Comparison of ENCODE assay signal across 22 mouse cellular contexts in the genomic region with DNA sequence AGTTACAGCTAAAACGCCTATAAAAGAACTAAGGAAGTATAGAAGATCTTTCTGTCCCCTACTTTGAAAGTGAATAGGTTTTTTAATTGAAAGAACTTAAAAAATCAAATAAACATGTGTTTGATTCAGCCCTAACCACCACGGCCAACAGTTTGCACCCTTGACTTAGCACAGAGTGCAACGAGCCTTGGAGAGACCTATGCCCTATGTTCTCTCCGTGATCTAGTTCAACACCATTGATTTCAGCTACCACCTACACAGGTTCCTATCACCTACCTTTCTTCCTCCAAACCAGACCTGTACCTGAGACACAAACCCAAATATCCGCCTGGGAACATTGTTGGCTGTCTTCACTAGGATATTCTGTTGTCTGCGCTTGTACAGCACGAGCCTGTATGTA. TPM values are rescaled to one million over a fixed set of nuclear protein-coding genes. Genes with fewer than 3 reads are reported as not detected.
DNase-seq lines count a peak whose midpoint lies in the region; ATAC-seq and TF ChIP-seq lines count a peak whose summit lies in the region.
"Had no signal": no experiment of that assay in that cellular context is flagged by ENCODE, and none has a peak within 500 bp of the region (broad histone marks: within the 10 kb centered on the region; RNA-seq: fewer than 3 reads in every experiment).

No protein-coding gene starts in this region.

- no peaks in the 10 kb centered on the region for H3K79me2 ChIP-seq in liver, adult 2 months (ENCODE audit: control insufficient read depth, insufficient read depth, low read length)

- peaks cover 10% of the 10 kb centered on the region; the same call in 1 of the 2 replicates for H3K4me1 ChIP-seq in liver, adult 2 months (ENCODE audit: control insufficient read depth, insufficient read depth, low read length)
- no peaks in the 10 kb centered on the region for H3K4me1 ChIP-seq in liver, embryonic 11.5 days (replicated peaks; ENCODE audit: control insufficient read depth, insufficient read depth, low read length)
- H3K4me1 ChIP-seq in liver, embryonic 16.5 days (ENCODE audit: control insufficient read depth, low read depth, low read length) = no peaks in the 10 kb centered on the region
- H3K4me1 ChIP-seq in liver, embryonic 12.5 days = no peaks in the 10 kb centered on the region
- H3K4me1 ChIP-seq in forebrain, embryonic 15.5 days = no peaks in the 10 kb centered on the region; the same call in 1 of the 2 replicates
- H3K4me1 ChIP-seq: embryonic facial prominence, embryonic 15.5 days had no signal

- peak overlapping the region; percentile 37 for H3K4me3 ChIP-seq in liver, adult 2 months (ENCODE audit: insufficient read depth, low read depth, low read length)
- H3K4me3 ChIP-seq in liver, embryonic 11.5 days (ENCODE audit: low read depth, low read length) = no peak overlapping the region
- H3K4me3 ChIP-seq in liver, embryonic 16.5 days (ENCODE audit: low read depth, low read length) = no peak overlapping the region
- H3K4me3 ChIP-seq in liver, embryonic 12.5 days = no peak overlapping the region
- H3K4me3 ChIP-seq in forebrain, embryonic 15.5 days = no peak overlapping the region
- H3K4me3 ChIP-seq: embryonic facial prominence, embryonic 13.5 days; embryonic facial prominence, embryonic 15.5 days; erythroblast, embryonic 14.5 days; forebrain, embryonic 10.5 days; forebrain, embryonic 12.5 days had no signal

- no peak for TF ChIP-seq POLR2A in liver, adult 2 months (IDR thresholded peaks at IDR 0.05; ENCODE audit: extremely low read depth, insufficient read depth, low read length)

- no peak overlapping the region for H3K4me2 ChIP-seq in liver, embryonic 11.5 days
- H3K4me2 ChIP-seq in liver, embryonic 16.5 days (ENCODE audit: low read depth, low read length) = no peak overlapping the region
- H3K4me2 ChIP-seq in liver, embryonic 12.5 days = no peak overlapping the region
- no peak overlapping the region for H3K4me2 ChIP-seq in forebrain, embryonic 15.5 days (replicated peaks)
- H3K4me2 ChIP-seq: embryonic facial prominence, embryonic 13.5 days; embryonic facial prominence, embryonic 15.5 days; forebrain, embryonic 12.5 days had no signal

- peak; percentile 87 for DNase-seq in liver, adult 2 months (ENCODE audit: extremely low read depth, low read depth, low spot score)
- no peak for DNase-seq in liver, embryonic 11.5 days (ENCODE audit: low spot score)
- DNase-seq: adrenal gland, adult 2 months; adrenal gland, postnatal 10 days; adrenal gland, postnatal 25 days; cerebellum, adult 11 months; cerebellum, adult 18-20 months; cerebellum, adult 8-10 months; cerebellum, adult 9-11 months; cerebellum, postnatal 14 days; cerebellum, postnatal 36 days; embryo, embryonic 11 days; forebrain, postnatal 0 days had no signal

- peak overlapping the region; percentile 66; the same call in 1 of the 2 replicates for H3K9ac ChIP-seq in liver, adult 2 months (ENCODE audit: low read depth, low read length)
- no peak overlapping the region for H3K9ac ChIP-seq in liver, embryonic 11.5 days (ENCODE audit: low read depth, low read length)
- no peak overlapping the region for H3K9ac ChIP-seq in liver, embryonic 16.5 days (ENCODE audit: low read depth, low read length)
- no peak overlapping the region for H3K9ac ChIP-seq in liver, embryonic 12.5 days
- H3K9ac ChIP-seq in forebrain, embryonic 15.5 days (replicated peaks) = no peak overlapping the region
- H3K9ac ChIP-seq: embryonic facial prominence, embryonic 13.5 days; embryonic facial prominence, embryonic 15.5 days; forebrain, embryonic 12.5 days; forebrain, postnatal 0 days had no signal

- peak overlapping the region; percentile 96 for H3K27ac ChIP-seq in liver, adult 2 months (replicated peaks; ENCODE audit: insufficient read depth, low read depth, low read length)
- H3K27ac ChIP-seq in liver, embryonic 11.5 days (ENCODE audit: low read depth, low read length) = no peak overlapping the region
- H3K27ac ChIP-seq in liver, embryonic 16.5 days (ENCODE audit: low read length) = peak overlapping the region; percentile 48
- H3K27ac ChIP-seq in liver, embryonic 12.5 days = no peak overlapping the region
- no peak overlapping the region for H3K27ac ChIP-seq in forebrain, embryonic 15.5 days (replicated peaks)
- H3K27ac ChIP-seq: embryonic facial prominence, embryonic 13.5 days; embryonic facial prominence, embryonic 15.5 days; forebrain, embryonic 10.5 days; forebrain, embryonic 12.5 days had no signal

- no peaks in the 10 kb centered on the region for H3K9me3 ChIP-seq in liver, embryonic 11.5 days (ENCODE audit: control insufficient read depth, low read length)
- H3K9me3 ChIP-seq in liver, embryonic 16.5 days (replicated peaks; ENCODE audit: control insufficient read depth, low read length) = no peaks in the 10 kb centered on the region
- no peaks in the 10 kb centered on the region for H3K9me3 ChIP-seq in liver, embryonic 12.5 days (replicated peaks)
- H3K9me3 ChIP-seq in forebrain, embryonic 15.5 days = no peaks in the 10 kb centered on the region
- H3K9me3 ChIP-seq: embryonic facial prominence, embryonic 13.5 days; embryonic facial prominence, embryonic 15.5 days; forebrain, embryonic 10.5 days; forebrain, embryonic 12.5 days had no signal

- ATAC-seq in liver, embryonic 11.5 days (replicated peaks; ENCODE audit: low FRiP score) = no peak
- peak; percentile 58; the same call in 1 of the 2 replicates for ATAC-seq in liver, embryonic 16.5 days (ENCODE audit: low read depth)
- ATAC-seq in liver, embryonic 12.5 days = no peak
- ATAC-seq in forebrain, embryonic 15.5 days (replicated peaks) = no peak
- ATAC-seq: forebrain, embryonic 14.5 days; forebrain, postnatal 0 days had no signal

- TF ChIP-seq CTCF in liver, adult 2 months (IDR thresholded peaks at IDR 0.05; ENCODE audit: low read depth, low read length) = no peak

- WGBS in liver, adult 2 months = 30% methylated on average over 7 of the region's 7 CpGs
- WGBS in liver, embryonic 11.5 days = 76% methylated on average over 7 of the region's 7 CpGs
- 63% methylated on average over 7 of the region's 7 CpGs for WGBS in liver, embryonic 16.5 days (ENCODE audit: insufficient replicate concordance)
- WGBS in liver, embryonic 12.5 days (ENCODE audit: insufficient replicate concordance) = 64% methylated on average over 7 of the region's 7 CpGs
- 85% methylated on average over 7 of the region's 7 CpGs for WGBS in forebrain, embryonic 15.5 days

- H3K27me3 ChIP-seq in liver, adult 2 months (ENCODE audit: control insufficient read depth, insufficient read depth, low read length) = no peaks in the 10 kb centered on the region
- no peaks in the 10 kb centered on the region for H3K27me3 ChIP-seq in liver, embryonic 11.5 days (replicated peaks; ENCODE audit: control insufficient read depth, insufficient read depth, low read length)
- H3K27me3 ChIP-seq in liver, embryonic 16.5 days (ENCODE audit: control insufficient read depth, insufficient read depth, low read depth, low read length) = no peaks in the 10 kb centered on the region
- no peaks in the 10 kb centered on the region for H3K27me3 ChIP-seq in liver, embryonic 12.5 days (replicated peaks)
- no peaks in the 10 kb centered on the region for H3K27me3 ChIP-seq in forebrain, embryonic 15.5 days
- H3K27me3 ChIP-seq: embryonic facial prominence, embryonic 13.5 days; embryonic facial prominence, embryonic 15.5 days; forebrain, embryonic 12.5 days had no signal

- H3K36me3 ChIP-seq in liver, adult 2 months (ENCODE audit: control insufficient read depth, insufficient read depth, low read length) = no peaks in the 10 kb centered on the region
- H3K36me3 ChIP-seq in liver, embryonic 11.5 days (ENCODE audit: control insufficient read depth, insufficient read depth, low read length) = no peaks in the 10 kb centered on the region
- no peaks in the 10 kb centered on the region for H3K36me3 ChIP-seq in liver, embryonic 16.5 days (ENCODE audit: control insufficient read depth, insufficient read depth)
- no peaks in the 10 kb centered on the region for H3K36me3 ChIP-seq in liver, embryonic 12.5 days
- H3K36me3 ChIP-seq in forebrain, embryonic 15.5 days = no peaks in the 10 kb centered on the region
- H3K36me3 ChIP-seq: embryonic facial prominence, embryonic 13.5 days; embryonic facial prominence, embryonic 15.5 days; forebrain, embryonic 10.5 days; forebrain, embryonic 12.5 days had no signal

RNA-seq across cellular contexts. Expression of gene Pgrmc1, which starts 7.7 kb away (rescaled TPM):
- total RNA-seq in liver, adult 2 months (2014; rRNA removed) = 1,285 and 1,377 TPM in 2 replicates
- 669 and 710 TPM in 2 replicates for polyA plus RNA-seq in liver, adult 2 months (2012; rRNA removed)
- 150 and 158 TPM in 2 replicates for polyA plus RNA-seq in liver, embryonic 11.5 days (2014; fragmentation: Nextera tagmentation; extraction: Ambion mirVana)
- 155 and 165 TPM in 2 replicates for polyA plus RNA-seq in liver, embryonic 16.5 days (2015; fragmentation: Nextera tagmentation; extraction: Ambion mirVana)
- 97.7 and 100 TPM in 2 replicates for polyA plus RNA-seq in liver, embryonic 12.5 days (2016; fragmentation: Nextera tagmentation; extraction: Ambion mirVana)
- polyA plus RNA-seq in forebrain, embryonic 15.5 days (2015; fragmentation: Nextera tagmentation; extraction: Ambion mirVana) = 475 and 528 TPM in 2 replicates

RNA-seq across cellular contexts. Expression of gene Akap17b, which starts 54.9 kb away (rescaled TPM):
- total RNA-seq in liver, adult 2 months (2014; rRNA removed) = 1.5 and 1.9 TPM in 2 replicates
- 0.48 and 0.55 TPM in 2 replicates for polyA plus RNA-seq in liver, adult 2 months (2012; rRNA removed)
- polyA plus RNA-seq in liver, embryonic 11.5 days (2014; fragmentation: Nextera tagmentation; extraction: Ambion mirVana) = 1.5 and 1.6 TPM in 2 replicates
- polyA plus RNA-seq in liver, embryonic 16.5 days (2015; fragmentation: Nextera tagmentation; extraction: Ambion mirVana) = 0.51 and 0.62 TPM in 2 replicates
- 0.81 and 0.86 TPM in 2 replicates for polyA plus RNA-seq in liver, embryonic 12.5 days (2016; fragmentation: Nextera tagmentation; extraction: Ambion mirVana)
- polyA plus RNA-seq in forebrain, embryonic 15.5 days (2015; fragmentation: Nextera tagmentation; extraction: Ambion mirVana) = 3.7 and 3.9 TPM in 2 replicates
- polyA plus RNA-seq: erythroblast, embryonic 14.5 days had no signal

Comparison
In these comparisons a context has a peak if more than half of its experiments do, and no peak if none do; other contexts are left out.
1. H3K27ac ChIP-seq: peak in liver, adult 2 months (single experiment) and liver, embryonic 16.5 days (single experiment); none in liver, embryonic 11.5 days (single experiment), liver, embryonic 12.5 days (single experiment) and forebrain, embryonic 15.5 days (single experiment).